Mouse (Mus musculus) frontal cortex, adult (tissue): ENCODE data around the gene Gm21746.
"Not testable (repeated sequence)": the region's sequence is repeated elsewhere in the genome, so short reads cannot be mapped to it uniquely, and the experiment has no call there.

Source experiments
- ATAC-seq: cut with Nextera tagmentation; 2 replicates; pipeline ENCODE4 v1.9.2; 2017; ENCODE audit warnings: mild to moderate bottlenecking, moderate library complexity, mixed read lengths; ENCODE audit not compliant: low TSS enrichment

The Gm21746 gene

DNA sequence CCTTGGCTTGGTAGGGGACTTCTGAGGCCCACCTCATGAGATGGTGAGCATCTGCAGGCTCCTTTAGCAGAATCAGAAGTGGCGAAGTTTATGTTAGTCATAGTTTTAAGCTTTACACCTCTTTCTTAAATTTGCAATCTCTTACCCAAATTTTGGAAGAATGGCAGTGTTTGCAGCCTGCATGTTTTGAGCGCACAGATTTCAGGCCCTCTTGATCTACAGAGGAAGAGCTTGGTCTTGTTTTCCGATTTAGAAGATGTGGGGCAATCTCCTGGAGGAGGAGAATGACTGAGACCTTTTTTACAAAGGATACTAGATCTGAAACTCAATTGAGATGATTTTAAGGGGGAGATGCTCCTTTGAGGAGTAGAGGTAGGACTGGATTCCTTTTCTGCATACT is at the start of gene Gm21746:
TSS of gene Gm21746 (minus strand) at position 101 of the 400 bp plus-strand sequence.
- ATAC-seq: not testable (repeated sequence)

DNA sequence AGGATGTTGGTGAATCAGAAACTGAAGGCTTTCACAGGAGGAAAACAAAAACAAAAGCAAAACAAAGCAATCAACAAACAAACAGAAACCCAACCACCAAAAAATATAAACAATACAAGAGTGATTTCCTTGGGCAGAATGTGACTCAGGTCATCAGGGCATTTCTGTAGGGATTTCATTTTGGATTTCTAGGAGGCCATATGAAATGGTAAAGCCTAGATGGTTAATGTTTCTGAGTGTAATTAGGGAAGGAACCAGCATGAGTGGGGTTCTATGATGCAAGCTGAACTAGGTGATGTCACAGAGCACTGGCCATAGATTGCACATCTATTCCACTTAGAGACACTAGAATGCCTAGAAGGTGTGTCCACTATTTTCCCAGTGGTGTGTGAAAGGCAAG is 29.0 kb upstream of the Gm21746 start, which contains the start of gene Gm20873:
TSS of gene Gm20873 (plus strand) at position 301 of the 400 bp plus-strand sequence.
- not testable (repeated sequence) for ATAC-seq
